Mouse (Mus musculus): ENCODE results near the gene Wdr62.
"Not testable (repeated sequence)": the region's sequence is repeated elsewhere in the genome, so short reads cannot be mapped to it uniquely, and the experiment has no call there.

The Wdr62 gene

GRCm38 (mm10) chr7:30251956-30252954 lies 28.0 kb downstream of the Wdr62 start:
- no peak for DNase-seq

DNA sequence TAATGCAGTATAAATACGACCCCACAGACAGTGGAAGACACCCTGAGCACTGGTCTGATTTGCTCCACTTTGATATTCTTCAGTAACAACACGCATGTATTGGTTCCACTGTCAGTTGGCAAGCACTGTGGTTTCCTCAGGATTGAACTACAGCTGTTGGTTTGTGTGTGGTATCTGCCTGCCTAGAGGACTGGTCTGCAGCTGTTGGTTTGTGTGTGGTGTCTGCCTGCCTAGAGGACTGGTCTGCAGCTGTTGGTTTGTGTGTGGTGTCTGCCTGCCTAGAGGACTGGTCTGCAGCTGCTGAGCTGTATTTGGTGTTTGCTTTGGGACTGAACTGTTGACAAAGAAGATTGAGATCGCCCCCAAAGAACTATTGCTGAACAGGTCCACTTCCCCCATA lies 42.8 kb downstream of the Wdr62 start:
- DNase-seq = not testable (repeated sequence)

- DNase-seq = no peak
Observed at GRCm38 (mm10) chr7:30235625-30236024, 44.6 kb downstream of the Wdr62 start, which contains the start of gene Ovol3. Gene Ovol3, minus strand, starts transcription at chr7:30235725.

GRCm38 (mm10) chr7:30235091-30235490 lies 45.1 kb downstream of the Wdr62 start:
- DNase-seq = no peak

DNA sequence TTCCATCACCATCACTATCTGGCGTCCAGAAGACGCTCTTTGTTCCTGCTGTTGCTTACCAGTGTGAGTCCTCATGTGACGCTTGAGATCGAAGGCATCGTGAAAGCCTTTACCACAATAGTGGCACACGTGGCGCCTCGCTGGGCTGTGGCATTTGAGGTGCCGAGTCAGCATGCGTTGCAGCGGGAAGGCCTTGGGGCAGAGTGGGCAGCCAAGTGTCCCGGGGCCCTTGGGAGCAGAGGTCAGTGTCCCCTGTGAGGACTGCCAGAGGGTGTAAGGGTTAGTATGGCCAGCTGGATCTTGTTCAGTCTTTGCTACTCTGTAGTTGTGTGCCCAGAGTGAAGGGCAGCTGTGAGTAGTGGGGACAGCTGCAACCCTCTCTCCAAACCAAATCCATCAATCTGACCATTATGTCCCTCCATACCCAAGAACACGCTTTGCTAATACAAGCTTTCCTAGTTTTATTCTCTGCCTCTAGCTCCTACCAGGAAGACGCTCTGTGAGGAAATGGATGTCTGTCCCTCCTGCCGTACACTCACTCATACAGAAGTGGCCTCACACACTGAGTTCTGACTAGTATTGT lies 45.9 kb downstream of the Wdr62 start:
- no peak for DNase-seq

DNA sequence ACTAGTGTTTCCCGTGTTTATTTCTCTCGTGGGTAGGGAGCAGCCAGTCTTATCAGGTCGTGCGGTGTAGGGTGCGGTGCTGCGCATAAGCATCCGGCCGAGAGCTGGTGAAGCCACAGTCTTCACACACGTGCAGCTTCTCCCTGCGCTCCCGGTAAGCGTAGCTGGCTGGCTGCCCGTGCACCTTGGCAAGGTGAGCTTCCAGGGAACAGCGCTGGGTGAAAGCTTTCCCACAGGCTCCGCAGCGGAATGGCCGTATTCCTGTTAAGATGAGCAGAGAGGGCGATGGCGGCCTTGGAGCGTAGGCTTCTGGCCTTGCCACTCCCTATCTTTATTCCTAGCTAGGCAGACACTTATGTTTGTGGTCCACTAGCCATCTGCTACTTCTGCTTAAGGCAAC lies 46.8 kb downstream of the Wdr62 start:
- peak; percentile 19 for DNase-seq

GRCm38 (mm10) chr7:30232631-30233148 lies 47.5 kb downstream of the Wdr62 start:
- DNase-seq = peak; percentile 45

DNA sequence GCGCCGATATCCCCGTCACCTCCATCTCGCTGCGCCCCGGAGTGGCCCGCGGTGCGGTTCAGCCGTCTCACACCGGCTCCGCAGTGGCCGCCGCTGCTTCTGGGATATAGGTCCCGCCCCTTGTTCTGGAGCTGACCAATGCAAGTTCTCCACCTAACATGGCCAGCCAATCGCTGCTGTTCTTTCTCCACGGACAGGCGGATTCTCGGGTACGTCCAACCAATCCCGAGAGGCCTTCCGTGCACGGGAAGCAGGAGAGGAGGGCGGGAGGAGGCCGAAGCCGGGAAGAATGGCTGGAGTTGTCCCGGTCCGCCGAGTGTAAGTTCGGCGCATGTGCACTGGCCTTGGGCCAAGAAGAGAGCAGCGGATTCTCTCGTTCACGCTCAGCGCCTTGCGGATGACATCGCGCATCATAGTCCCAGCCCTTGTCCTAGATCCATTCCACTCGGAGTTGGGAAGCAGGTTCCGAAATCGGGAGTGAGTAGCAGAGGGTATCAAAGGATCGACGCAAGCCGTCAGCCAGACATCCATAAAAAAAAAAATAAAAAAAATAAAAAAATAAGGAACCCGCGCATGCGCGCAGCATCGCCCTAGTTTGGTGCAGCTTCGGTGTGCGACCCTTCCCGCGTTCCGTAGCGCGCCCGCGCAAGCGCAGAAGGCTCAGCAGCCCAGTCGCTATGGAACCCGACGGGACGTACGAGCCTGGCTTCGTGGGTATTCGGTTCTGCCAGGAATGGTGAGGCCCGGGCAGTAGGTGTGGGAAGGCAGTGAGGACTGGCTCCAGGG lies 48.4 kb downstream of the Wdr62 start, which contains the start of the genes Polr2i and Tbcb:
TSS of gene Polr2i (plus strand) at position 280 of the 786 bp plus-strand sequence.
TSS of gene Tbcb (minus strand) at position 604 of the 786 bp plus-strand sequence.
- peak; percentile 99 for DNase-seq

DNA sequence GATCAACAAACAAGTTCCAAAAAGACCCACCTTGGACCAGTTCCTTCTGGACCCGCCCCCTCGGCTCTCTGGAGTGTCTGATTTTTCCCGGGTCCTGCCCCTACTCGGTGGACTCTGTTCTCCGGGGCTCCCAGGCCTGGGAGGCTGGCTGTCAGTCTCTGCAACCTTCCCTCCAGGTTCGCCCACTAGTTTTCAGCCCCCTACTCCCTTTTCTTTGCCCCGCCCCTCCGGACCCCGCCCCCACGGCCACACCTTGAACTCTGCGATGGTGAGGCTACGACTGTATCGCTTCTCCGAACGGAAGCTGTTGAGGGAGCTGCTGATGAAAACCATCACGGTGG lies 48.9 kb downstream of the Wdr62 start:
- peak; percentile 15 for DNase-seq

DNA sequence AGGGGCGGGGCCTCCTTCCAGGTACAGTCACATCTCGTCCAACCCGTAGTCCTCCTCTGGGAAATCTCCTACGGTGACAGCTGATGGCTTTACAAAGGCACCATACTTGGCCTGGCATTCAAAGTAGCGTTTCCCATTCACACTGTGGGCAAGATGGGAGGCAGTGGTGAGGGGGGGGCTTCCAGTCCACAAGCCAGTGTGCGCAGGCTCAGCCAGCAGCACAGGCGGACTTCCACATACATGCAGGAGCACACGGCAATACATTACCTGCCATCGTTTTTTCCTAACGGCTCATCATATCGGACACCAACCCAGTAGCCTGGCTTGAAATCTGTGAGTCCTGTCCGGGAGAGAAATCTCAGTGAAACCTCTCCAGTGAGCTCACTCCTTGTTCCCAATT lies 56.0 kb downstream of the Wdr62 start:
- no peak for DNase-seq

- no peak for DNase-seq
Observed at GRCm38 (mm10) chr7:30222205-30222604, 58.0 kb downstream of the Wdr62 start.

- no peak for DNase-seq
Observed at GRCm38 (mm10) chr7:30221433-30221832, 58.8 kb downstream of the Wdr62 start.

- no peak for DNase-seq
Observed at GRCm38 (mm10) chr7:30220008-30220356, 60.2 kb downstream of the Wdr62 start.

DNA sequence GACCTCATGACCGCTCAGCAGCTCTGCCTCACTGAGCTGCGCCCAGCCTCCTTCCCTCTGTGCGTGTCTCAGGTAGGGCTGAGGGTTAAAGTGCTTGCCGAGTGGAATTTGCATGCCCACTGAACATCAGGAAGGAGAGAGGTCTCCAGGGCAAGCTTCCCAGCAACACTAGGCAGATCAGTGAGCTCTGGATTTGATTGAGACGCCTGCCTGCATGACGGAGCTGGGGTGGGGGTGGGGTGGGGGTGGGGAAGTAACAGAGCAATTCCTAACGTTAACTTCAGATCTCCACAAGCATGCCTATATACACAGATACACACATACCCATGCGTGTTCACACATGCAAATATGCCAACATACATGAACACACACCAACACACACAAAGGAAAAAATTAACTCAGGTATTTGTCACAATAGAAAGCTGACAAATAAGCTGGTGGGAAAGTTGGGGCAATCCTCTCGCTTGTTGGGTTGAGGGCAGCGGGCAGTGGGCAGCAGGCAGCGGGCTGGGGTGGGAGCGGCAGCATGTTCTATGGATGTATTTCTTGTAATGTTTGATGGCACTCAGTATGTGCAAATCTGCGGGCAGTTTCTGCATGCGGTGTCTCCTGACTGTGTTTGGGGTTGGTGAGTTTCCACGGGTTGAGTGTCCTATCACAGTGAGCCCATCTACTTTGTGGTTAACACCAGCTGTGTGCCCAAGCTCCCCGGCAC lies 60.8 kb downstream of the Wdr62 start:
- no peak for DNase-seq

DNA sequence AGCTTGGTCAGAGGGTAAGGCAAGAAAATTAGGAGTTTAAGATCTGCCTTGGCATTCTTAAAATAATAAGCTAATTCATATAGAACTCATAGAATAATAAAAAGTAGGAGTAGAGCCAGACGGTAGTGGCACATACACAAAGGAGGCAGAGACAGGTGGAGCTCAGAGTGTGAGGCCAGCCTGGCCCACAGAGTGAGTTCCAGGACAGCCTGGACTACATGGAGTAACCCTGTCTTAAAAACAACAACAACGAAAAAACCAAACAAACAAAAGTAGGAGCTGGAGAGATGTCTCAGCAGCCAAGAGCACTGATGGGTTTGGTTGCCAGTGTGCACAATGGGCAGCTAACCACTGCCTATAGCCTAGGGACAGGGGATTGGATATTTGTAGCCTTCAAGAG lies 62.9 kb downstream of the Wdr62 start:
- DNase-seq = no peak

DNA sequence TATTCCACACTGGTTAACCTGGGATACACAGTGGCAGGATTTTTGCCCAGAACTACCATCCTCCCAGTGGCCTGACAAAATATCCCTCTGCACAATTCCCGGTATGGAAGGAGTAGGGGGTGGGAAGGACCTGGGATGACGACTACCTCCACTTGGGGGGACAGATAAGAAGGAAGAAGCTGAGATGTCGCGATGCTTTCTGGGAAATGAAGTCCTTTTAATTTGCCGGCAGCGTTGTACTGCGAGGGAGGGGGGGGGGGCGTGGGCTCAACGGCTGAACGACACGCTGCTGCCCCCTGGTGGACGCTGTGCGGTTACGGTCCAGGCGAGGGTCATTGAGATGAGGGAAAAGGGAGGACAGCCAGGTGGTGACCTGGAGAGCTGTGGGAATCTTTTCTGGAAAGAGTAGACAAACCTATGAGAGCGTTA lies 63.5 kb downstream of the Wdr62 start:
- peak; percentile 64 for DNase-seq

- DNase-seq = no peak
Observed at GRCm38 (mm10) chr7:30215875-30216274, 64.3 kb downstream of the Wdr62 start.

- no peak for DNase-seq
Observed at GRCm38 (mm10) chr7:30213881-30214280, 66.3 kb downstream of the Wdr62 start.

GRCm38 (mm10) chr7:30211025-30211424 lies 69.2 kb downstream of the Wdr62 start:
- no peak for DNase-seq

DNA sequence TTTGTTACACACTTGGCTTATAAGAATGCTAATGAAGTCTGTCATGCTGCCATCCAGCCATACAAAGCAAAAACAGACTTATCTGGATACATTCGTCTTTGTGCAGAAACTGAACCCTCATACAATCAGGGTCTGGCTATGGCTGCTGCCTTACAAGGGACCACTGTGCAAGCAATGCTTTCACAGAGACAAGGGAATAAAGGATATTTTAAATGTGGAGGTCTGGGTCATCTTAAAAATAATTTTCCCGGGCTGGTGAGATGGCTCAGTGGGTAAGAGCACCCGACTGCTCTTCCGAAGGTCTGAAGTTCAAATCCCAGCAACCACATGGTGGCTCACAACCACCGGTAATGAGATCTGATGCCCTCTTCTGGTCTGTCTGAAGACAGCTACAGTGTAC lies 73.9 kb downstream of the Wdr62 start:
- DNase-seq = not testable (repeated sequence)

DNA sequence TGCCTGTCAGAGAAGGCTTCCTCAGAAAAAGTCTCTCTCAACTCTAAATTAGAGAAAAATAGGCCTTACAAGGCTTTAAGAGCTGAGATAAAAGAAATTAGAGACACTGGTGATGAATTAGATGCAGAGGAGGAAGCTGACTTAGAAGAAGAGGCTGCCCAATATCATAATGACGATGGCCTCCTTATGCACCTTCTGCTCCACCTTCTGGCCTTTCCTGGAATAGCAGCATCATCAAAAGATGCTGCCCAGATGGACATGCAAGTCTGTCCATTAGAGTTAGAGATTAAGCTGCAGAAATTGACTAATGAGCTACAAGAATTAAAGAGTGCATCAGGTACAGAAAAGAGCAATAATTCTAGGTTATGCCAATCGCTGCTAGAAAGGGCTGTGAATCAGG lies 74.8 kb downstream of the Wdr62 start:
- no peak for DNase-seq

DNA sequence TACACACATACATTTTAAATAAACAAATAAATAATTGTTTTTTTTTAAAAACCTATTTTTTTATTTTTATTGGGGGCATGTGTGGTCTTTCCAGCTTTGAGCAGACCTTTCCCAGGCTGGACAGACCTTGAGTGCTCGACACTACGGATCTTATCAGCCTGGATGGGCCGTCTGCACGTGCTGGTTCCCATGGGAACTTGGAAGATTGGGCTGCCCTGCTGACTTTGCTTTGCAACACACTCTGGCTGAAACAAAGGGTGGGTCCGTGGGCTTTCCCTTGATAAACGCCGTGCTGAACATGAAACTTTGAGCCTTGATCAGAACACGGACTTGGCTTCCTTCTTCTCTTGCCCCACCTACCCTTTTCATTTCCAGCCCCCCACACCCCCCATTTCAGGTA lies 75.8 kb downstream of the Wdr62 start:
- DNase-seq = no peak

All from layer of hippocampus, adult 9-11 months (tissue).